ENCODE assay signal across 8 mouse cellular contexts in the genomic region with DNA sequence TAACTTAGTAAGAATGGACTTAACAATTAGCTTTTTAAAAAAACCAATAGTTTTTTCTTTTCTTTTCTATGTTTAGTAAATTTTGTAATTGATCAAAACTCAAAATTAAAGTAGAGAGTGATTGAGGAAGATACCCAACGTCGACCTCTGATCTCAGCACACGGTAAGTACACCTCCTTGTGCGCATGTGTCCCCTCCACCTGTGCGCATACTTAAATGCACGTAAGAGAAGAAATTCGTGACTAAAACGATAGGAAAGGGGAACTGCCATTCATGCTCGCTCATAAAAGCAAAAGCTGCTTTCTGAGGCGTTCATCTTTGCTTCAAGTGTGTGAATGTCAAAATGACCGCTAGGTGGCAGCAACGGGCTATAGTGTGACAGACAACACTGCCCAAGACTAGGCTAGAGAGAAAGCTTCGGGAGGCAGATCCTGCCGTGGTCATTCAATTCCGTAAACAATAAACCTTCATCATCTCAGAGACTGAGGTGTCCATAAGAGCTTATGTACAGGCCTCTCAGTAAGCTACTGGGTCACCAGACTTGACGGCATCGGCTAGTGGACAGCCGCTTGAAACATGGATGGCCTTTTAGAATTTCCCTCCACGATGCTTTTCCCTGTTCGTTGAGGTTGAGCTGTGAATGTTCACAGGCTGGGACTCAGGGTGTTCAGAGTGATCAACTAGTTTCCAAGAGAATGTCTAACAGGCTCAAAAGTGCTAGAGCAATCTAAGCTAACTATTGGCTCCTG. TPM values are rescaled to one million over a fixed set of nuclear protein-coding genes. Genes with fewer than 3 reads are reported as not detected.
A peak's percentile ranks its signal among the peaks of the same experiment; 100 is the strongest.
DNase-seq lines count a peak whose midpoint lies in the region; ATAC-seq and TF ChIP-seq lines count a peak whose summit lies in the region.

No protein-coding gene starts in this region.

- H3K4me2 ChIP-seq in forebrain, postnatal 0 days (ENCODE audit: low read depth) = peak overlapping the region; percentile 55

- H3K9me3 ChIP-seq in G1E (replicated peaks) = no peaks in the 10 kb centered on the region
- H3K9me3 ChIP-seq in forebrain, postnatal 0 days (ENCODE audit: low read length) = no peaks in the 10 kb centered on the region

- no peak overlapping the region for H3K27ac ChIP-seq in forebrain, postnatal 0 days (ENCODE audit: low read depth, low read length)
- no peak overlapping the region for H3K27ac ChIP-seq in layer of hippocampus, adult 2 months

- peak; percentile 61 for TF ChIP-seq CTCF in G1E (IDR thresholded peaks at IDR 0.05; ENCODE audit: low read depth, low read length)
- TF ChIP-seq CTCF in forebrain, postnatal 0 days (IDR thresholded peaks at IDR 0.05; ENCODE audit: low read depth) = peak; percentile 96
- peak; percentile 95 for TF ChIP-seq CTCF in layer of hippocampus, adult 2 months (conservative IDR thresholded peaks at IDR 0.05)
- peak; percentile 71 for TF ChIP-seq CTCF in lung, adult 2 months (IDR thresholded peaks at IDR 0.05; ENCODE audit: insufficient read depth, low read length)

- 22% methylated on average over 20 of the region's 20 CpGs for WGBS in forebrain, postnatal 0 days
- WGBS in lung, adult 2 months = 28% methylated on average over 20 of the region's 20 CpGs

- TF ChIP-seq POLR2A in lung, adult 2 months (IDR thresholded peaks at IDR 0.05; ENCODE audit: borderline replicate concordance, extremely low read depth, low read depth, low read length) = no peak

- H3K4me1 ChIP-seq in G1E (ENCODE audit: insufficient read depth, low read depth, low read length) = 0 out of 2 replicates have a peak, but pooled peaks cover 3% of the 10 kb centered on the region
- no peaks in the 10 kb centered on the region for H3K4me1 ChIP-seq in forebrain, postnatal 0 days (ENCODE audit: insufficient read depth)
- H3K4me1 ChIP-seq in lung, adult 2 months (ENCODE audit: control insufficient read depth, insufficient read depth, low read length) = no peaks in the 10 kb centered on the region

- H3K27me3 ChIP-seq in G1E (ENCODE audit: insufficient read depth, low read length) = peaks cover 19% of the 10 kb centered on the region
- H3K27me3 ChIP-seq in forebrain, postnatal 0 days (ENCODE audit: insufficient read depth, low read length) = no peaks in the 10 kb centered on the region

- ATAC-seq in G1E (ENCODE audit: extremely low read depth, insufficient number of reproducible peaks, low FRiP score, poor library complexity, severe bottlenecking) = peak; percentile 66
- ATAC-seq in forebrain, postnatal 0 days = peak; percentile 98
- peak; percentile 73 for ATAC-seq in neutrophil, adult 5-6 weeks (ENCODE audit: extremely low read depth, insufficient number of reproducible peaks, low FRiP score, poor library complexity, severe bottlenecking)

- H3K4me3 ChIP-seq in G1E (ENCODE audit: low read depth, low read length) = no peak overlapping the region
- H3K4me3 ChIP-seq in forebrain, postnatal 0 days (ENCODE audit: low read depth, low read length) = peak overlapping the region; percentile 31
- peak overlapping the region; percentile 43 for H3K4me3 ChIP-seq in layer of hippocampus, adult 2 months
- no peak overlapping the region for H3K4me3 ChIP-seq in lung, adult 2 months (replicated peaks; ENCODE audit: extremely low read depth, low read depth, low read length)

- peak overlapping the region; percentile 45 for H3K9ac ChIP-seq in forebrain, postnatal 0 days

- DNase-seq in G1E (ENCODE audit: low spot score) = peak; percentile 36
- DNase-seq in cerebellum, adult 18-20 months = peak; percentile 81 to 88
- DNase-seq in forebrain, postnatal 0 days = peak; percentile 95
- peak; percentile 90 for DNase-seq in heart, postnatal 4 days
- peak; percentile 84 to 94 for DNase-seq in layer of hippocampus, adult 2 months (ENCODE audit: low spot score in 2 of 2)
- DNase-seq in lung, adult 2 months = peak; percentile 76
- DNase-seq in testis, postnatal 14 days (ENCODE audit: low spot score) = peak; percentile 83

- no peaks in the 10 kb centered on the region for H3K36me3 ChIP-seq in G1E (replicated peaks)
- no peaks in the 10 kb centered on the region for H3K36me3 ChIP-seq in forebrain, postnatal 0 days (ENCODE audit: insufficient read depth)

RNA-seq across cellular contexts. Expression of gene 4930579F01Rik, which starts 4.5 kb away (rescaled TPM):
- total RNA-seq in G1E (2014; fragmentation: Nextera tagmentation) = not detected in 2 replicates
- 0.12 TPM in 1 of 2 replicates, not detected in the other for total RNA-seq in G1E (2017)
- not detected in 2 replicates for polyA plus RNA-seq in G1E (2012)
- not detected in 2 replicates for total RNA-seq in forebrain, postnatal 0 days (2014; rRNA removed)
- 0.09 TPM in 1 of 2 replicates, not detected in the other for polyA plus RNA-seq in forebrain, postnatal 0 days (2015; fragmentation: Nextera tagmentation; extraction: Ambion mirVana)
- not detected for total RNA-seq in heart, postnatal 4 days (2021)
- not detected for total RNA-seq in layer of hippocampus, adult 2 months (2021)
- polyA plus RNA-seq in lung, adult 2 months (2012; rRNA removed) = not detected in 2 replicates
- total RNA-seq in neutrophil, adult 5-6 weeks (2017) = not detected in 2 replicates

RNA-seq across cellular contexts. Expression of gene Adh7, which starts 19.4 kb away (rescaled TPM):
- total RNA-seq in G1E (2014; fragmentation: Nextera tagmentation) (not detected in 2 replicates), G1E (2017) (0.05 and 0.06 TPM in 2 replicates)
- not detected in 2 replicates for polyA plus RNA-seq in G1E (2012)
- total RNA-seq in forebrain, postnatal 0 days (2014; rRNA removed) = 0.62 and 1.6 TPM in 2 replicates
- polyA plus RNA-seq in forebrain, postnatal 0 days (2015; fragmentation: Nextera tagmentation; extraction: Ambion mirVana) = 1.0 TPM in 2 replicates
- not detected for total RNA-seq in heart, postnatal 4 days (2021)
- total RNA-seq in layer of hippocampus, adult 2 months (2021) = under 1 TPM in 1 of 2 experiments, not detected in 1; 0.10 TPM
- 2.7 and 12.4 TPM in 2 replicates for polyA plus RNA-seq in lung, adult 2 months (2012; rRNA removed)
- not detected in 2 replicates for total RNA-seq in neutrophil, adult 5-6 weeks (2017)

RNA-seq across cellular contexts. Expression of gene Mttp, which starts 53.4 kb away (rescaled TPM):
- total RNA-seq in G1E (2014; fragmentation: Nextera tagmentation) (7.2 and 8.0 TPM in 2 replicates), G1E (2017) (2.7 and 3.4 TPM in 2 replicates)
- polyA plus RNA-seq in G1E (2012) = 0.23 and 0.42 TPM in 2 replicates
- 6.4 and 7.5 TPM in 2 replicates for total RNA-seq in forebrain, postnatal 0 days (2014; rRNA removed)
- polyA plus RNA-seq in forebrain, postnatal 0 days (2015; fragmentation: Nextera tagmentation; extraction: Ambion mirVana) = 4.6 and 5.0 TPM in 2 replicates
- total RNA-seq in heart, postnatal 4 days (2021) = 1 to 10 TPM; 8.9 to 9.9 TPM
- 1 to 10 TPM; 6.9 to 7.2 TPM for total RNA-seq in layer of hippocampus, adult 2 months (2021)
- polyA plus RNA-seq in lung, adult 2 months (2012; rRNA removed) = 0.70 and 0.91 TPM in 2 replicates
- 3.4 and 3.8 TPM in 2 replicates for total RNA-seq in neutrophil, adult 5-6 weeks (2017)

RNA-seq across cellular contexts. Expression of gene Trmt10a, which starts 54.9 kb away (rescaled TPM):
- 18.7 and 24.9 TPM in 2 replicates for total RNA-seq in G1E (2014; fragmentation: Nextera tagmentation)
- 11.8 and 15.9 TPM in 2 replicates for total RNA-seq in G1E (2017)
- 3.6 and 4.6 TPM in 2 replicates for polyA plus RNA-seq in G1E (2012)
- 2.5 and 7.2 TPM in 2 replicates for total RNA-seq in forebrain, postnatal 0 days (2014; rRNA removed)
- 5.1 and 6.2 TPM in 2 replicates for polyA plus RNA-seq in forebrain, postnatal 0 days (2015; fragmentation: Nextera tagmentation; extraction: Ambion mirVana)
- total RNA-seq in heart, postnatal 4 days (2021) = 1 to 10 TPM; 4.4 to 6.1 TPM
- 1 to 10 TPM; 5.1 to 5.6 TPM for total RNA-seq in layer of hippocampus, adult 2 months (2021)
- 0.74 and 1.6 TPM in 2 replicates for polyA plus RNA-seq in lung, adult 2 months (2012; rRNA removed)
- 7.7 and 9.3 TPM in 2 replicates for total RNA-seq in neutrophil, adult 5-6 weeks (2017)

Comparison
In these comparisons a context has a peak if more than half of its experiments do, and no peak if none do; other contexts are left out.
1. DNase-seq: peak in every context shown above with its lines; median percentile 95 in forebrain, postnatal 0 days; 90 in heart, postnatal 4 days; 89 in layer of hippocampus, adult 2 months; 84 in cerebellum, adult 18-20 months; 83 in testis, postnatal 14 days; 76 in lung, adult 2 months; 36 in G1E.
2. H3K4me3 ChIP-seq: peak in forebrain, postnatal 0 days (single experiment) and layer of hippocampus, adult 2 months (single experiment); none in G1E (single experiment) and lung, adult 2 months (single experiment).
3. Peak in every context shown above with its lines, with median percentiles within 50 percentile points of each other: ATAC-seq and CTCF ChIP-seq.